Mouse (Mus musculus): ENCODE data around the gene Zfr.

Gene Zfr

DNA sequence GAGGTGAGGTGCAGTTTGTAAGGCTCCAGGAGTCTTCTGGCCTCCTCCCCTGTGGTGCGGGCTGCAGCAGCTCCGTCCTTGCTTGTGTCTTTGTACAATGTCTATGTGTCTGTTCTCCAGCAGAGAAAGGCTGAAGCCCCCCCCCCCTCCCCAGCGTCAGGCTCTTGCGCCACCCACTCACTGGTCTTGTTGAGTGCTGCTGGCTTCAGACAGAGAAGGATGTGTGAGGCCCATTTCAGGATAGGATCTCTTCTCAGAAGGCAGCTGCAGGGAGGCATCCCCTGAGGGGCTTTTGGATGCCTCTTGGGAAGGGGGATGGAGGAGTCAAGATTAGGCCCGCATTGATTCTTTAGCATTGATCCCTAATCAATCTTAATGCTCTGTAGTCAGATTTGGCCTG is 100.2 kb downstream of the Zfr start:
- no peak for DNase-seq

- DNase-seq, result no peak
Observed at GRCm38 (mm10) chr15:12218583-12219382, 101.2 kb downstream of the Zfr start.

- DNase-seq, result no peak
Observed at GRCm38 (mm10) chr15:12221131-12221530, 103.5 kb downstream of the Zfr start.

DNA sequence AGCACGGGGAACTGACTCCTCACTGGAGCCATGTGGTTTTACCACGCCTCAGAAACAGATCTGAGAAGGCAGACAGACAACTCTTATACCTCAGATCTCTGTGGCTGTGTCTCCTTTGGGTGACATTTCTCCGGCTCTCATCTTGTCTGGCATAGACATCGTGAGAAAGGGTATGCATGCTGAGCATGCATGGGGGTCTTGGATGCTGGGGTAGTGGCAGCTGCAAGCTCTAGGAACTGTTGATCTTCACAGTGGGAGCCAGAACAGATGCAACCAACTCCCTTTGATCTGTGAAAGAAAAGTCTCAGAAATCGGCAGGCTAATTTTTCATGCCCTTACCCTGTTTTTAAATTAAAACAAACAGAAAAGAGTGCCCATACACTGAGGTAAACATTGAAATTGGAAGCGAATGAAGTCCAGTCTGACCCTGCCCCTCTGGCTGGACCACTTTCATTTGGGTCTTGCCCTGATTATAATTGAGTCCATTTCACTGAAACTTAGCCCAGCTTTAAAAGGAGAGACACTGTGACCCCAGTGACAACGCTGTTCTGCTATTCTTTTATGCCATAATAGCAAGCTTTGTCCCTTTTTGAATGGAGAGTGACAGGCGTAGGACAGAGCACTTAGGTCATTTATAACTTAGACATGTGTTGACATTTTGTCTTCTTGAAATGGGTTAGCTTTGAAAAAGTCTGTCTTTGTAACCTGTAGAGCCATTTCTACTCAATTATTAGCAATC is 105.1 kb downstream of the Zfr start:
- no peak for DNase-seq

DNA sequence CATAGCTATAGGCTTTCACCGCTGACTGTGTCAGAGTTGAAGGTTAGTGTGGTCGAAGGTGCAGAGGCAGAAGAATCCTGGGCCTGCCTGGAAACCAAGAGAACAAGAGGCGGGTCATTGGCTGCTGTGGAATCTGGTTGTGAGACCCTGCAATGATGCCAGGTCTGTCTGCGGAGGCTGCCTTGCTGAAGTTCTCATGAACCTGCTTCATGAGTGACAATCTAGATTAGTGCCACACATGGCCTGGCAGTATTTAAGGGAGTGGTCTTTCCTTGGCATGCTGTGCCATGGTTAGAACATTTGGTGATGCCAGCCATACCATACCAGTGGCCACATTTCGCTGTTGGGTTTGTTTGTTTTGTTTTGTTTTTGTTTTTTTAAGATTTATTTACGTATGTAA is 105.8 kb downstream of the Zfr start:
- no peak for DNase-seq

GRCm38 (mm10) chr15:12224239-12224638 is 106.6 kb downstream of the Zfr start:
- DNase-seq, result no peak

DNA sequence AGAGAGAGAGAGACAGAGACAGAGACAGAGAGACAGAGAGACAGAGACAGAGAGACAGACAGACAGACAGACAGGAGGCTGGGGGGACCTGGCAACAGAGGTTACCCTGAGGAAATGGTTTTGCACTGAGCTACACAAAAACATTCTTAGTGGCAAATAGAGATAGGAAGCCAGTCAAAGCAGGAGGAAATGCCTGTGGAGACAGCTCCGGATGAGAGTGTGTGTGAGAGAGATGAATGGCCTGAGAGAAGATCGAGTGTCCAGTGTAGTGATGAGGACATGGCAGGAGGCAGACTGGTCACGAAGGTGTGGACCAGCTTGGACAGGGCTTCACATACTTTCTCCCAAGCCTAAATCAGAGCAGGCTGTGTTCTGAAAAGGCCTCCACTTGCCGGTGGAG is 107.4 kb downstream of the Zfr start:
- DNase-seq, result no peak

DNA sequence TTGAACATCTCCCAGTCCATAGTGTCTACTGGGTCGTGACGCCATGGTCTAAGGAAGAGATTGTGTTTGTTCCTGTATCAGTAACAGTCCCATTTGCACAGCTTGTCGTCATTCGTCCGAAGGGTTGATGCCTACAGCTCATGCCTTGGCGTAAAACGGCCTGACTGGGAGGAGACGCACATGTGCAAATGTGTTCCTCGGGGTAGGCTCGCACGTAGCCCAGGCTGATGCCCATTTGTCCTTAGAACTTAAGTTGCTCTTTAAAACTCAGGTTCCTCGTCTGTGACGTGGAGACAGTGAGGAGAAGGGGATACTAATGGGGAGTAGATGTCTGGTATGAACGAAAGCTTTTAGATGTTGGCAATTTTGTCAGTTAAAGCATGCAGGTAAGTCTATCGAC is 109.3 kb downstream of the Zfr start:
- no peak for DNase-seq

DNA sequence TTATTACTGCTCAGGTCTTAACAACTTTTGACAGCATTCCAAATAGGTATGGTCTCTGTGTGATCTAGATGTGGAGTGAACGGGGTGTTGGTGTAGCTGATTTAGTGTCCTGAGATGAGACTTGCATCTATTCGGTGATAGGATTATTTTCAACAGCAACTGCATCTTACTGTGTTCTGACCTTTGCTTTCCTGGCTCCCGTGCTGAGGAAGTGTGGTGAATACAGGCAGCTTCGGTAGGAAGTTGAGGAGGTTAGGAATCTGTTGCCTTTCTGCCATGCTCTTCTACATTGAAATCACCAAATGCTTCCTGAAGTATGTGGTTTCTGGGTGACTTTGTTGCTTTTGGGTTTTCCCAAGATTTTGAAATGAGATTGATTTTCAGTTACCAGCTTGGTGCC is 109.7 kb downstream of the Zfr start:
- no peak for DNase-seq

DNA sequence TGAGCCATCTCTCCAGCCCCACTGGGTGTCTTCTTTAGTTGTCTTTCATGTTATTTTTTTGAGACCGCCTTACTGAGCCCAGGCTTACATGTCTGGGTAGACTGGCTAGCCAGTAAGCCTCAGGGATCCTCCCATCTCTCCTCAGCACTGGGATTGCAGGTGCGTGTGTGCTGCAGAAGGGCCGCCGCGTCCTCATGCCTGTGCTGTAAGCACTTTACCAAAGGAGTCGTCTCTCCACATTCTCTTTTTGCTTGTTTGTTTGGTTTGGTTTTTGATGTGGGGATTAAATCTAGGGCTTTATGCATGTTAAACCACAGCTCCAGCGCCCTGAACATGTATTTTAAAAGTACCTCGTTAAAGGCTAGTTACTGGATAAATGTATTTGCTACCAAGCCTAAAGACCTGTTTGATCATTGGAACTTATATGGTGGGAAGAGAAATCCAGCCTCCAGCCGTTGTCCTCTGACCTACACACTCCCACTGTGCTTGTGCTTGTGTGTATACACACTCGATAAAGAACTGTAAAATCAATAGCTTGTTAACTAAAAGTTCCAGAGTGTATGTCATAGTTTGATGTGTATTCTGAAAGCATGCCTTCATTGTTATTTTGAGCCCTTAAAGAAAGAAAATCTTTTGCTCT is 112.1 kb downstream of the Zfr start:
- no peak for DNase-seq

GRCm38 (mm10) chr15:12230243-12230935 is 112.8 kb downstream of the Zfr start:
- no peak for DNase-seq

DNA sequence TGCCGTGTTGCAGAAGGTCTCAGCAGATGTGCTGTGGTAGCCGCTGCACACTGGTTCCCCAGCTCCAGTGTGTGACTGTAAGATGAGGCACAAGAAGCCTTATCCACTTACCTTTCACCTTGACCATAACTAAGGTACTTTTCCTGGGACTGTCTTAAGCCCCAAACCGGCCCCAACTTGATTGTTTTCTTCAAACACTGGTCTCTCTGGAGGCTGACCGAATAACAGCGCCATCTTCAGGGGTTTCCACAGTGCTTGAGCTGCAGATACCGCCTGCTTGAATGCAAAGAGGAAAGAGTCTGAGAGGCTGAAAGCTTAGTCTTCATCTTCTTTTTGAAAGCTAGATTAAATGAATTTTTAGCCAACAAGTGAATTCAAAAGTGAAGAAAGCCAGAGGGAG is 113.8 kb downstream of the Zfr start:
- no peak for DNase-seq

- no peak for DNase-seq
Observed at GRCm38 (mm10) chr15:12232429-12232828, 114.8 kb downstream of the Zfr start.

DNA sequence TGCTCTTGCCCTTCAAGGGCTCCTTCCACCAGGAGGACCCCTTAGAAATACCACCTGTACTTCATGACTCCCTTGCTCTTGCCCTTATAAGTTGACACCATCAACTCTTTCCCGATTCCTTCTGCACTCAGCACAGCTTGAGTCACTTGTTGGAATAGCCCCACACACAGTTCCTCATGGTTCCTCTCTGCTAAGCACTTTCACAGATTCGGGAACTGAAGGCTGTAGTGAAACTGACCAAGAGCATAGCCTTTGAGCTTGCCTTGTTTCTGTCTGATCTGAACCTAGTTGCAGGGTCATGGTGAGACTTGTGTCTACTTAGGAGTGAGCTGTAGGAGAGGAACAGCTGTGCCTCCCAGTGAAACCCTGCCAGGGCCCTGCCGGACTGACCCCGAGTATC is 115.4 kb downstream of the Zfr start:
- DNase-seq, result no peak
